Mouse (Mus musculus) yolk sac, embryonic 10.5 days (tissue): Measurements from ENCODE around the gene Gm17416.

Source experiments
- DNase-seq: peaks from one replicate; pipeline ENCODE4 v3.0.0-alpha.2; 2017; ENCODE audit warnings: low spot score

Gene Gm17416

GRCm38 (mm10) chr2:152604057-152604456 is 34.9 kb downstream of the Gm17416 start, which contains the start of gene Defb36:
Gene Defb36 (plus strand): TSS chr2:152604327.
- peak; percentile 26 for DNase-seq

GRCm38 (mm10) chr2:152607746-152608145 is 38.6 kb downstream of the Gm17416 start:
- no peak for DNase-seq

DNA sequence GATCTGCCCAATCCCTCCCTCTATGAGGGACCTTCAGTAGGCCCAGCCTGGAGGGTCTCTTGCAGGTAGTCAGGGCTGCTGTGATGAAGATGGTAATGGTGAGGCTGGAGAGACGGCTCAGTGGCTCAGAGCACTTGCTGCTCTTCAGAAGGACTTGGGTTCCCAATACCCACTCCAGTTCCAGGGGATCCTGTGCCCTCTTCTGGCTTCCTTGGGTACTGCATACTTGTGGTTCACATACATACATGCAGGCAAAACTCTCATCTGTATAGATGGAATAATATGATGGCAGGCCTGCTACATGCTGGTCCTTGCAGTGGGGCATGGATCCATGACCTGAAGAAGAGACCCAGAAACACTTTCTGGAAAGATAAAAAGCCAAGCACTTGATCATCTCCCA is 39.6 kb downstream of the Gm17416 start:
- no peak for DNase-seq

- peak; percentile 61 for DNase-seq
Measured at GRCm38 (mm10) chr2:152612193-152612592, 43.1 kb downstream of the Gm17416 start.

DNA sequence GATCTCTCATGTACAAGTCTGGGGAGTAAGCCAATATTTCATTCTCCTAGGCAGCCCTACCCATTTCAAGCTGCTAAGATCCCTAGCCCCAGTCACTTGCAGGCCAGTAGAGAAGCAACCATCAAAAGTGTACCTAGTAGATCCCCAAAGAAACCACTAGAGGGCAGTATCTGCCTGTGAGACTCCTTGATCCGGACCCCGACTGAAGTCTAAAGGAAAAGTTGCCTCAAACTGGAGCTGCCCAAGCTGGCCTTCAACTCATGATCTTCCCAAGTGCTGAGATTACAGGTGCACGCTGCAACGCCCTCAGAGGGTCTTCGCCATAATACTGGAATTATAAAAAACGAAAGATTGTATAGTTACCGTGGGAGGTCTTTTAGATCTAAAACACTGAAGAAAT is 46.4 kb downstream of the Gm17416 start:
- peak; percentile 42 for DNase-seq

GRCm38 (mm10) chr2:152616470-152616869 is 47.3 kb downstream of the Gm17416 start:
- no peak for DNase-seq

DNA sequence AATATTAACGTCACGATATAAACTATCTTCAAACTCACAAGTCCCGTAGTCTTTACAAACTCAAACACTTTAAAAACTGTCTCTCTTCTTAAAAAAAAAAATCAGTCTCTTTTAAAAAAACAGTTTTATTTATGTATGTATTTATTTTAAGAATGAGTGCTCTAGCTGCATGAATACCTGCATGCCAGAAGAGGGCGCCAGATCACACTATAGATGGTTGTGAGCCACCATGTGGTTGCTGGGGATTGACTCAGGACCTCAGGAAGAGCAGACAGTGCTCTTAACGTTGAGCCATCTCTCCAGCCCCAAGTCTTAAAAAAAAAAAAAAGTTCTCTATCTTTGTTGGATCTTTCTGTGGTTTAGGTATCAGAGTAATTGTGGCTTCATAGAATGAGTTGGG is 48.2 kb downstream of the Gm17416 start:
- DNase-seq, result no peak
